Mouse (Mus musculus) cerebellum, adult 9-11 months (tissue): ENCODE measurements around the gene Rhof.
"Not testable (repeated sequence)": the region's sequence is repeated elsewhere in the genome, so short reads cannot be mapped to it uniquely, and the experiment has no call there.

Experiments
- DNase-seq: peaks from one replicate; pipeline ENCODE4 v3.0.0; 2022

Rhof gene

GRCm38 (mm10) chr5:123064207-123064606 is 68.3 kb downstream of the Rhof start:
- DNase-seq = peak; percentile 78

- no peak for DNase-seq
These were observed 69.4 kb downstream of the Rhof start for GRCm38 (mm10) chr5:123063141-123063540.

GRCm38 (mm10) chr5:123061402-123061749 is 71.1 kb downstream of the Rhof start:
- not testable (repeated sequence) for DNase-seq

- no peak for DNase-seq
These were observed 71.6 kb downstream of the Rhof start for GRCm38 (mm10) chr5:123060706-123061401.

GRCm38 (mm10) chr5:123059757-123060520 is 72.6 kb downstream of the Rhof start:
- no peak for DNase-seq

- DNase-seq = no peak
These were observed 74.0 kb downstream of the Rhof start for GRCm38 (mm10) chr5:123058251-123059102.

- peak; percentile 100 for DNase-seq
These were observed 74.9 kb downstream of the Rhof start for GRCm38 (mm10) chr5:123057366-123058250.
